Mouse (Mus musculus) left cerebral cortex, adult 11 months (tissue): ENCODE data around the gene Fstl4.

Source experiments
- DNase-seq: peaks from one replicate; pipeline ENCODE4 v3.0.0; 2022; ENCODE audit warnings: low spot score

Gene Fstl4

DNA sequence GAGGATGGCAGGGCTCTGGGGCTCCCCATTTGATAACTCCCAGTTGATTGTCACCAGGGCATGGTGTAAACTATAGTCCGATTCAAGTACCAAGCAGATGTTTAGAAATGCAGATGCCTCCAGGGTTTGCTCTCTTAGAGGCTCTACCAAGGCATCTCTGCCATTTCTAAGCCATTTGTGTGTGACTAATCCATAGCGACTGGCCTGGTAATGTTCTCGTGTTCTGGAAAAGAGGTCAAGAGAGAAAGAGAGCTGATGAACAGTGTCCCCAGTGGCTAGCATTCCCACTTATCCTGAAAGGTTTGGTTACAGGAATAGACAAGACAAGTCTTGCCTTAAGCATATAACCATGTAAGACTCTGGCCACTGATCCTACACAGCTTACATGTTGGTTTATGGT, 3.5 kb downstream of the Fstl4 start:
- no peak for DNase-seq

- DNase-seq = no peak
Observed at GRCm38 (mm10) chr11:52773073-52773472, 8.6 kb downstream of the Fstl4 start.

DNA sequence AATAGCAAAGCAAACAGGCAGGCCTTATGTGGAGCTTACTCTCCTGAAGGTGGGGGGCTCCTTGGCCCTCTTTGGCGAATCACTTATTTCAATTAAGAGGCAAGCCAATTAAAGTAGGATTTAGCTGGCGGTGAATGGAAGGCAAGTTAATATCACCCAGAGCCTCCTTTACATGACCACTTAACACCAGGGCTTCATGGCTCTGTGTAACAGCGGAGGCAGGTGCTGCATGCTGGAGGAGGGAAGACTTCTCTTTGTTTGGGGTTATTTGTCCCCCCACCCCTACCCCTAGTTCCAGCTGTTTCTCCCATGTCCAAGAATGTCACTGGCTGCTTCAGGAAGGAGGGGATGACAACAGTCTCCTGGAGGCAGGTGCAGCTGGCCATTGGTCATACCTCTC, 10.9 kb downstream of the Fstl4 start:
- no peak for DNase-seq

GRCm38 (mm10) chr11:52782426-52782825, 18.0 kb downstream of the Fstl4 start:
- DNase-seq = no peak

GRCm38 (mm10) chr11:52794331-52794730, 29.9 kb downstream of the Fstl4 start:
- DNase-seq = peak; percentile 80

GRCm38 (mm10) chr11:52809542-52809941, 45.1 kb downstream of the Fstl4 start:
- no peak for DNase-seq

GRCm38 (mm10) chr11:52816004-52816403, 51.6 kb downstream of the Fstl4 start:
- DNase-seq = no peak

DNA sequence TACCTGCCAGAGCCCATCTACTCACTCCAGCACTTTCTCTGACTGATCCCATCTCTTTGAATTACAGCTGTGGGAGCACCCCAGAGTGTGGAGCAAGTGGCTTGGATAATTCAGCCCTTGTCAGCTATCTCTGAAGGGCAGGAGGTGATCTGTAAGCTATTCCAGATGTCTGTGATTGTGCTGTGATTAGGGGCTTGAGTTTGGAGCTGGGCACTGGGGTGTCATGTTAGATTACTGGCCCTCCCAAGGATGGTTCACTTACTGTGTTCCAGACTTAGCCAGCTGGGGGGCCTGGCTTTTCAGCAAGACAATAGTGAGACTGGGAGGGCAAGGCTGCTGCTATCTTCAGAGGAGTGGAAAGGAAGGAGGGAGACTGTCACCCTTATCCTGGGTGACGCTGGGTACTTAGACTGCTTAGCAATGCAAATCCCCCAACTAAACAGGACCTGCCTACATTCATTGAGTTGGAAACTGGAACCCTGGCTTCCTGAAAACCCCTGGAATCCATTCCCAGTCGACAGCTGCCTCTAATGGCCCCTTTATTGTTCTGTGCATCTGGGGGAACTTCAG, 56.0 kb downstream of the Fstl4 start:
- no peak for DNase-seq

GRCm38 (mm10) chr11:52826591-52826990, 62.2 kb downstream of the Fstl4 start:
- no peak for DNase-seq

DNA sequence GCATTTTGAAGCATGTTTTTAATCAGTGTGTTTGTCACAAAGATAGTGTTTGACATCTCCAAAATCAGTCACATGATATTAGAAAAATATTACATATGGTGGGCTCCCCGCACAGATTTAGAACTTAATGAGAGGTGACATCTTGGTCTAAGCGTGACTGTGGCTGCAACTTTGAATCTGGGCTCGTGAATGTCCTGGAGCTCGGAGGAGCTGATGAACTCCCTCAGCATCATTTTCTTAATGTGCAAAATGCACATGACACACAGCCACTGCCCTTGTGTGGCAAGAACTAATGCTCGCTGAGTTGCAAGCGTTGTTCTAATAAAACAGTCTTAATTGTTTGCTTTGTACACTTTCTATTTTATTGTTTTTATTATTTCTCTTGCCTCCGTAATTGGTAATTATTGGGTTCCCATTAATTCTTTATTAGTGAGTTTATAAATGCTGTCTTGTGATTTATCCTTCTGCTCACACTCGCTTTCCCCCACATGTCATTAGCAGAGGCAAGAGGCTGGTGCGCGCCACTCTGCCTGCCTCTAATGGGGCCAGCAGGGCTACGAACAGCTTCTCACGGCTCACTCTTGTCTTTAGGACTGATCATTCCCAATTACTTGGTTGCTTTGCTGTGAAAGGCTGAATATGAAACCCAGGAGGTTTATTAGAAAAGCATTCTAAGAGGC, 67.3 kb downstream of the Fstl4 start:
- no peak for DNase-seq

GRCm38 (mm10) chr11:52832311-52832675, 67.9 kb downstream of the Fstl4 start:
- DNase-seq = no peak

- DNase-seq = no peak
Observed at GRCm38 (mm10) chr11:52848691-52849090, 84.3 kb downstream of the Fstl4 start.

DNA sequence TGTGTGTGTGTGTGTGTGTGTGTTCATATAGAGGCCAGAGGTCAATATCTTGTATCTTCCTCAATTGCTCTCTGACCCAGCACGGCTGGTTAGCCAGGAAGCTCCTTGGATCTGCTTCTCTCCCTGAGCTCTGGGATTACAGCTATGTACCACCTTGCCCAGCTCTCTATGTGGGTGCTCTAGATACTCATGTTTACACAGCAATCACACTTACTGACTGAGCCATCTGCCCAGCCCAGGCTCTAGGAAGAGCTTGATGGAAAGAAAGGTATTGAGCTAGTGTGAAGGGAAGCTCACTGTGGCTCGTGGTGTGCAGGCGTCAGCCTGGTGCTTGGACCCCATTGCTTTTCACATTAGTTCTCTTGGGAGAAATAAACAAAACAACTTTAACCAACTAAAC, 85.6 kb downstream of the Fstl4 start:
- no peak for DNase-seq

DNA sequence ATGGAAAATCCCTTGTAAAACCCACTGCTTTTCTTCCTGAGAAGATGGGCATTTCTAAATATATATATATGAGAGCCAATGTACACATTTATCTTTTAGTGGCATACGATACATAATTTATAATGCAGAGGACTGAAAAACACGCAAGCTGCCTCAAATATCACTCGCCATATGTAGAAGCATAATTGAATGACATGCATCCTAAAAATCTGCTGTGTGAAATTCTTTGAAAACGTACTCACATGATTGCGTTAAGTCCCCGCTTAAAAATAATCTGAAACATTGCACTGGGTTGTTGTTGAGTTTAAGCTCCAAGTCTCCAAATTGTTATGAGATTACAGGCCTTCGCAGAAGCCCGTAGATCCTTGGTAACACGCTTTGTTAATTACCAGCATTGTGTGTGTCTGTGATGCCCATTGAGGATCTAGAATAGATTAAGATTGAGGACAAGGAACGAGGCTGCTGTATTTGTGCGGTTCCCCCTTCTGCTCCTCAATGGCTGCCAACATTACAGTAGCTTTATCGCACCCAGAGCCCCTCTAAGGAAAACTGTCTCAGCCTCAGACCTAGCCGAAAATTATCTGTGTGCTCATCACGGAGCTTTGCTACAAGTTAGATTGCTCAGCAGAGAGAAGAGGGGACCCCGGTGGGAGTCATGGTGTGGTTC, 108.5 kb downstream of the Fstl4 start:
- DNase-seq = no peak

DNA sequence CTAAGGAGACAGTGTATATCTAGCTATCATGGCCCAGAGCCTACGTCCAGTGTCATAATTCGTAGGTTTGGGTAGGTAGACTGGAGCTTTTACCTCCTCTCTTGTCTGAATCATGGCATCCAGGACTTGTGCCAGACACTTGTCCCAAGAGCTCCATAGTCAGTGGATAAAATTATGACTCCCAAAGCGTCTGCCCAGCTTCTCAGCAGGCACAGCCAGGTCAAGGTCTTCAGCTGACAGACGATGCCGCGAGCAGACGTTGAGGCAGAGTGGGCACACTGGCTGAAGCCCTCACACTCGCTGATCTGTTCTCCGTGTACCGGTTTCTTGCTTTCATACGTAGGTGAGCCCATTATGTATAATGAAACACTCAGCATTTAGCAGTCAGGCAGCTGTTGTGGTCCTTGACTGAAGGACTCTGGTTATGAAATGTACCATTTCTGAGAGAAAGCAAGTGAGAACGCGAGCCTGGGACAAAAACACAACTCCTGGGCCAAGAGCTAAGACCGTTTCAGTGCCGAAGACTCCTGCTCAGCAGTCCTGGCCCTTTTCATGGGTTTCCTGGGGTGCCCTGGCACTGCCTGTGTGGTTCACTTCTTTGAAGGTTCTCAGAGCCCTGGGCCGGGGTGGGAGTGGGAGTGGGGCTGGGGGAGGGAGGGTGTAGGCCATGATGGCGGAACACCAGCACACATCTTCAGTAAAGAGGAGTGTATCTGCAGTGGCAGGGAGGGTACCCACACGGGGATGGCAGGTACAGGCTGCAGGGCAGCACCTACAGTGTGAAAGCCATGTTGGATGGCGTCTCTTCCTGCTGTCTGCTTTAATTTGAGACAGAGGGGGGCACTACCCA, 111.7 kb downstream of the Fstl4 start:
- DNase-seq = no peak

DNA sequence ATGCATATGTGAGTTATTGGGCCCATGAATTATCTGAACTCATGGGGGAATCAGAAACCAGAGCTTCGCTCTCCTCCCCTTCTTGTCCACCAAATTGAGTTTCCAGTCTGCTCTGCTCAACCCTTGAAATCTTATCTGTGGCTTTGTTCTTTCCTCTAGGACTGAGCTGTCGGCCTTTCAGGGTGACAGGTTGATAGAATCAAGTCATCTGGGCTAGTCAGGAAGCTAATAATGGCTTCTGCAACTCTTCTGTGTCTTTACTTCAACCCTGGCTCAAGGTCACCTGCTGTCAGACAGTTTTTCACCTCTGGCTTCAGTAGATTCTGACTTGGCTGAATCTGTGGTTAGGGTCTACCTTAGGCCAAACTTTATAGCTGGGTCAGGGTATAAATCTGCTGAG, 113.2 kb downstream of the Fstl4 start:
- DNase-seq = no peak

GRCm38 (mm10) chr11:52879958-52880357, 115.5 kb downstream of the Fstl4 start:
- no peak for DNase-seq

- no peak for DNase-seq
Observed at GRCm38 (mm10) chr11:52886559-52887303, 122.3 kb downstream of the Fstl4 start.

GRCm38 (mm10) chr11:52888150-52888549, 123.7 kb downstream of the Fstl4 start:
- DNase-seq = no peak

DNA sequence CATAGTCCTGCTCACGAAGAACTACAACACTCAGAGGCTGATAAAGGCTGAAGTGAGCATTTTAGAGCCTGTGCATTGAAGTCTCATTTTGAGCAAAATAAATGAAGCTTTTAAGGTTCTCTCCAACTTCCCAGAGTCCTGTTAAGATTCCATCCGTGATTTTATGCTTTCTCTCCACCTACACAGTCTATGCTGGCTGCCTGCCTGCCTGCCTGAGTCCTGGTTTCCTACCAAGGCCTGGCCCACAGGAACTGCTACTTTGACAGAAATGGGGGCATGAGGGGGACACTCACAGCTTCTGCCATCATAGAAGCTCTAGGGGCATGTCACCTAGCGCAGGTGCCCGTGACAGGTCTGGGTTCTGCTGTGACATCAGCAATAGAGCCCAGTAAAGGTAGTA, 125.1 kb downstream of the Fstl4 start:
- DNase-seq = no peak

DNA sequence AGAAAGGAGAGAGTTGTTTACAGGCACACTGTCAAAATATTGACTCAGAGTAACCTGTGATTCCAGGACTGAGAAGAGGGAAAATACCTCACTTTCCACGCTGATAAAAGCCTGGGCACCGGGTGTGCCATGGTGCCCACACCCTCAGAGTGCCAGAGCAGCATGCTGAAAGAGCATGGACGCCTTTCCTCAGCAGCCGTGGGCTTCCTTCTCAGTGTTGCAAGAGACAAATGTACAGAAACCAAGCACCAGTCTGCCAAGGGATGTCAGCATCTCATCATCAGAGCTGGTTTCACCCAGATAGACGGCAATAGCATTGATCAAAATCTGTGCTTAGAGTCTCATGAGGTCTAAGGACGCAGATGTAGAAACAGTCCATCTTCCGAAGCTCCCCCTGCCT, 125.7 kb downstream of the Fstl4 start:
- DNase-seq = no peak

GRCm38 (mm10) chr11:52904101-52904500, 139.7 kb downstream of the Fstl4 start:
- no peak for DNase-seq
